Mouse (Mus musculus) forebrain, embryonic 12.5 days (tissue): ENCODE data around the gene Fndc7. TPM values are rescaled to one million over a fixed set of nuclear protein-coding genes. Genes with fewer than 3 reads are reported as not detected.
A peak's percentile ranks its signal among the peaks of the same experiment; 100 is the strongest.

Experiments
- ATAC-seq: fragments of 200-750 bp; cut with Nextera tagmentation; 2 replicates; pipeline ENCODE4 v1.8.0; 2017; ENCODE audit warnings: moderate TSS enrichment; ENCODE audit not compliant: low FRiP score
- H3K27ac ChIP-seq: fragments of 300-500 bp; sonication (generic); 2 replicates; pipeline ENCODE4 v1.5.1; 2016; ENCODE audit warnings: mild to moderate bottlenecking
- H3K27me3 ChIP-seq: fragments of 300-500 bp; sonication (generic); 2 replicates; pipeline ENCODE4 v1.6.1; 2016; ENCODE audit warnings: mild to moderate bottlenecking
- H3K36me3 ChIP-seq: fragments of 300-500 bp; sonication (generic); replicated peaks from 2 replicates; pipeline ENCODE4 v1.6.1; 2016; ENCODE audit warnings: mild to moderate bottlenecking
- H3K4me1 ChIP-seq: fragments of 300-500 bp; sonication (generic); 2 replicates; pipeline ENCODE4 v1.6.1; 2016
- H3K4me2 ChIP-seq: fragments of 300-500 bp; sonication (generic); 2 replicates; pipeline ENCODE4 v1.6.1; 2016; ENCODE audit warnings: mild to moderate bottlenecking, moderate library complexity
- H3K4me3 ChIP-seq: fragments of 300-500 bp; sonication (generic); replicated peaks from 2 replicates; pipeline ENCODE4 v1.5.1; 2016; ENCODE audit warnings: mild to moderate bottlenecking
- H3K9ac ChIP-seq: fragments of 300-500 bp; sonication (generic); 2 replicates; pipeline ENCODE4 v1.6.1; 2016; ENCODE audit warnings: mild to moderate bottlenecking
- H3K9me3 ChIP-seq: fragments of 300-500 bp; sonication (generic); 2 replicates; pipeline ENCODE4 v1.6.1; 2016
- WGBS: fragments of 180-500 bp; shearing (Covaris S2); methylation state at CpG from one replicate; pipeline ENCODE4 v1.1.7; 2016; 5-methylcytosine and 5-hydroxymethylcytosine counted together
- polyA plus RNA-seq: library from polyadenylated mRNA; unstranded; fragments of >200 nt; fragmentation: Nextera tagmentation; extraction: Ambion mirVana; gene quantifications from 2 replicates; pipeline ENCODE4 v1.2.1, GENCODE M21; 2016

Gene Fndc7
- polyA plus RNA-seq, 1 experiment from 2014 or later: not detected

DNA sequence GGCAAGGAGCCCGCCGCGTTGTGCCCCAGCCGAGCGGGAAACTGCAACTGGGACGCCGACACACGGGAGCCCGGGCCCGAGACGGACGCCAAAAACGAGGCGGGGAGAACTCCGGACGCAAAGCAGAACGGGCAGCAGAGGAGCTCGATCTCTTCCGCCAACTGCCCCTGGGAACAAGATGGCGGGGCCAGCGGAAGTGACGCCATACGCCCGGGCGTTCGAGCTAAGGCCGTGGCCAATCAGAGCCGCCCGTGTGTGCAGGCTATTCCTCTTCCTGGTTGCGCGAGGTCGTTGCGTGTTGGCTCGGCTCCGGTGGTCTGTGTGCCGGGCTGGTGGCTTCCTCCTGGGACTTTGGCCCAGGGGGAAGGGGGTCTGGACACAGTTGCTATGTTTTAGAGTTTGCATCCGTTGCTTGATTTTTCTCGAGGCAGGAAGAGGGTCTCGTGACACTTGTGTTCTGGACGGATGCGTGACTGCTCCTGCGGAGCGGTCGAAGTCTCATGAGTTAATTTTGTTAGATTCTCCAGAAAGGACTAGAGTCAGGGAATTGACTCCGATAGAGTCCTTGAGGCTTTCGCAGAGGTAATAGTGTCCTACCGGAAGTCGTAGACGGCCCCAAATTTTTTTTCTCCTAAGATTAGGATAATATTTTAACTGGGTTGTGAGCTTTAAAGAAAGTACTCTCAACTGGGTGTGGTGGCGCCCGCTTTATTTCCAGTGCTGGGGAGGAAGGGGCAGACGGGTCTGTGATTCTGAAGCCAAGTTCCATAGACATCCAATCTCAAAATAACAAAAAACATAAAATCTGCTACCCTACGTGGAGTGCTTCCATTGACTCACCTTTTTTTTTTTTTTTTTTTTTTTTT, 22.0 kb upstream of the Fndc7 start, which contains the start of gene Prpf38b:
Prpf38b (minus strand) TSS at position 180 of the 866 bp plus-strand sequence.
- H3K4me2 ChIP-seq: peak within 1 kb of the TSS; percentile 93
- H3K9ac ChIP-seq: peak within 1 kb of the TSS; percentile 92
- peaks cover 9% of the 10 kb centered on the region for H3K36me3 ChIP-seq
- peak within 1 kb of the TSS; percentile 98 for H3K27ac ChIP-seq
- no peaks in the 10 kb centered on the region for H3K27me3 ChIP-seq
- H3K4me3 ChIP-seq: peak within 1 kb of the TSS; percentile 99
- peaks cover 22% of the 10 kb centered on the region for H3K4me1 ChIP-seq
- peak; percentile 99 for ATAC-seq
- 2% methylated on average over 53 of the region's 53 CpGs for WGBS
- H3K9me3 ChIP-seq: no peaks in the 10 kb centered on the region

DNA sequence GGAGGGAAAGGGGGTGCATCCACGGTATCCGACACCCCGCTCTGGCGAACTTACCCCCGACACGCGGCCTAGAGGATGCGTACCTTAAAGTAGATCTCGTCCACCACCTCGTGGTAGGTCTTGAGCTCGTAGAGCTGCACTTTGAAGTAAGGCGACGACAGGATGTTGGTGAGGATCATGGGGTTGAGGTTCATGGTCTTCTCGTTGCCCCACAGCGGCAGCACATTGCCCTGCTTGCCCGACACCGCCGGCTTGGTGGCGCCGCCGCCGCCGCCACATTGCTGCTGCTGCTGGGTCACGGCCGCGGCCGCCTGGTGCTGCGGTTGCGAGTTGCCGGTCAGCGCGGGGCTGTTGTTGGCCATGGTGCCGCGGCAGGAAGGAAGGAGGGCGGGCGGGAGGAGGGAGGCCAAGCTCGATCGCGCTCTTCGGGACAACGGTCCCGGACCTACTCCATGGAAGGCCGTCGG, 21.3 kb upstream of the Fndc7 start:
- peak; percentile 86 for ATAC-seq
- 1% methylated on average over 44 of the region's 44 CpGs for WGBS

DNA sequence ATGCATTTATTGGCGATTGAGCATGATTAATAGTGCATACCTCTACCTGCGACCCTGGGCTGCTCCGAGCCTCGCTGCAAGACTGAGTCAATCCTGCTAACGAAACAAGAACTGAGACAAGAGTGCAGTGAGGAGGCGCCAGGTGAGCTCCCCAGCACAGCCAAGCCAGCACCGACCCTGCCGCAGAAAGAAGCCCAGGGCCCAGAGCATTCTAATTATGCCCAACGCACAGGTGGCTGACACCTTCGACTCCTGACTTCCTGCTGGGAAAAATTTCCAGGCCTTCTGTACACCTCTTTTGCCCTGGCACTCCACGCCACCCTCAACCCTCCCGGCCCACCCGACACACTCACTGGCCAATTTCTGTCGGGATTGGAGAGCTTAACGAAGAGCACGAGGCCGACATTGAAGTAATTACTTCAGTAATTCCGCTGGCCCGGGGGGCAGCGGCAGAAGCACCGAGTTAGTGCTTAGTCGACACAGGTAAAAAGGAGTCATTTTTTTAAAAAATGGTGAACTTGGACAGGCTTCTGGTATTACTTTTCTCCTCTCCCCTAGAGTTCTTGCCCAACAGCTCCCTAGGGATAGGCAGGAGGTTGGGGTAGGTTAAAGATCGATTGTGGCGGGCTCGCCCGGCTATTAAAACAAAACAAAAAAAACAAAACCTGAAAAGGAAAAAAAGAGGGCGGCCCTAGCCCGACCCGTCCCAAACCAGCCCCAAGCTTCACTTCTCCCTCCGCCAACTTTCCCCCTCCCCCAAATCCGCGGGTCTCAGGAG, 20.7 kb upstream of the Fndc7 start:
- Histone ChIP-seq H3K4me2 (peak overlapping the region; percentile 93), H3K4me3 (peak overlapping the region; percentile 99), H3K4me1 (peaks cover 19% of the 10 kb centered on the region), H3K9me3 (no peaks in the 10 kb centered on the region), H3K27ac (peak overlapping the region; percentile 98), H3K36me3 (peaks cover 14% of the 10 kb centered on the region), H3K9ac (peak overlapping the region; percentile 92), H3K27me3 (no peaks in the 10 kb centered on the region)
- WGBS: under 1% methylated on average over 32 of the region's 32 CpGs
- ATAC-seq: no peak

More for the DNA sequence above, 21.3 kb upstream of the Fndc7 start:
- peaks cover 19% of the 10 kb centered on the region for H3K4me1 ChIP-seq
- H3K36me3 ChIP-seq: peaks cover 9% of the 10 kb centered on the region
- peak overlapping the region; percentile 92 for H3K9ac ChIP-seq
- H3K4me2 ChIP-seq: peak overlapping the region; percentile 93
- no peaks in the 10 kb centered on the region for H3K27me3 ChIP-seq
- no peaks in the 10 kb centered on the region for H3K9me3 ChIP-seq
- peak overlapping the region; percentile 99 for H3K4me3 ChIP-seq
- H3K27ac ChIP-seq: peak overlapping the region; percentile 98

DNA sequence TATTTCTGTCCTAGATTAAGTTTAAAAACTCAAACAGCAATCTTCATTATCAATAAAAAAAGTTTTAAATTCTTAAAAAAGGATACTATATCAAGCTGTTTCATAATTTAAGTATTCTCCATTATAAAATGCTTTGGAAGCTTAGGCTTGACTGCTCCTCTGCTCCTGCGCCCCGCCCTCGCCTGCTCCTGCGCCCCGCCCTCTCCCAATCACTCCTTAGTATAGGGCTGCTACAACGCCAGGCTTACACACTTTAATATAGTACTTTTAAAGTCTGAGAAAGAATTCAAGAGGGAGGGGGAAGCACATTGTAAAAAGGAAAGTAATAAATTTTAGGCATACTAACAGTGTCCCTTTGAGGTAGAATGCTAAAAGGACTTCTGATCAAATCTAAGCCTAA, 13.1 kb upstream of the Fndc7 start:
- Histone ChIP-seq H3K9ac (no peak overlapping the region), H3K36me3 (peaks cover 67% of the 10 kb centered on the region), H3K9me3 (no peaks in the 10 kb centered on the region), H3K4me1 (no peaks in the 10 kb centered on the region), H3K4me2 (no peak overlapping the region), H3K27me3 (no peaks in the 10 kb centered on the region), H3K27ac (no peak overlapping the region), H3K4me3 (no peak overlapping the region)
- 91% methylated on average over 6 of the region's 6 CpGs for WGBS
- ATAC-seq: no peak

DNA sequence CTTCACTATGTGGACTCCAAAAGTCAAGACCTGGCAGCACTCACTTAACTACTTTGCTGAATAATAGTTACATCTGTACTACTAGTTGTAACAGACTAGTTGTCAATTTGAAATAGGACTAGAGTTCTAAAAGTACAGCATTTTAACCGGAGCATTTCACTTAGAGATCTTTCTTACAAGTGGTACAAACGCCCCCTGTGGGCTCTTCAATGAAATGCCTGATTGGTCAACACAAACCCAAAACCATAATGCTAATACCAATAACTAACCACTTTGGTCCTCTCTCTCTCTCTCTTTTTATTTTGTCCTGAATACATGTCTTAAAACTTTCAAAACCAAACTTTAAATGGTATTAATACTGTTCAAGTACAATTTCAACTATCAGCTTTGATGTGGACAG, 12.2 kb upstream of the Fndc7 start:
- no peak overlapping the region for H3K4me3 ChIP-seq
- H3K36me3 ChIP-seq: peaks cover 60% of the 10 kb centered on the region
- H3K9ac ChIP-seq: no peak overlapping the region
- H3K9me3 ChIP-seq: no peaks in the 10 kb centered on the region
- no peak overlapping the region for H3K4me2 ChIP-seq
- no peak overlapping the region for H3K27ac ChIP-seq
- no peaks in the 10 kb centered on the region for H3K27me3 ChIP-seq
- 47% methylated on average over 2 of the region's 2 CpGs for WGBS
- no peak for ATAC-seq
- no peaks in the 10 kb centered on the region for H3K4me1 ChIP-seq

- Histone ChIP-seq H3K4me2 (no peak overlapping the region), H3K36me3 (peaks cover 55% of the 10 kb centered on the region), H3K4me3 (no peak overlapping the region), H3K4me1 (no peaks in the 10 kb centered on the region), H3K9ac (no peak overlapping the region), H3K9me3 (no peaks in the 10 kb centered on the region), H3K27me3 (no peaks in the 10 kb centered on the region), H3K27ac (no peak overlapping the region)
- WGBS: 85% methylated on average over 5 of the region's 5 CpGs
- no peak for ATAC-seq
Measured at GRCm38 (mm10) chr3:108900681-108901080, 10.9 kb upstream of the Fndc7 start.

GRCm38 (mm10) chr3:108900147-108900546, 10.3 kb upstream of the Fndc7 start:
- H3K9ac ChIP-seq: no peak overlapping the region
- no peak overlapping the region for H3K4me3 ChIP-seq
- peaks cover 50% of the 10 kb centered on the region for H3K36me3 ChIP-seq
- no peaks in the 10 kb centered on the region for H3K27me3 ChIP-seq
- no peak overlapping the region for H3K4me2 ChIP-seq
- no peaks in the 10 kb centered on the region for H3K9me3 ChIP-seq
- WGBS: 88% methylated on average over 3 of the region's 3 CpGs
- ATAC-seq: no peak
- no peaks in the 10 kb centered on the region for H3K4me1 ChIP-seq
- no peak overlapping the region for H3K27ac ChIP-seq

DNA sequence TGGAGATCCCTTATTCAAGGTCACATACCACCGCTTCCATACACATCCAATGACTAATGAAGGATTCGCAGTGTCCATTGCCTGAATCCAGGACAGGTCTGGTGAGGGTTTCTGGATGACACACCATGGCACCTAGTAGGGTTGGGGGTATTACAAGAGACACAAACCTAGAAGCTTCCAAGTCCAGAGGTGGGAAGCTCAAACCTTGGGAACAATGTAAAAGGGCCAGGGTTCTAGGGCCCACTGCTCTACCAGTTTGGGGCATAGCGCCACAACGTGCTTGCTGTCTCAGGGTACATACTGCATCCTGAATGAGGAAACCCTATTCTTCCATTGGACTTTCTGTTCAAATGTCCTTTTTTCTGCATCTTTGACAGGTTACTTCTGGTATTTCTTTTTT, 8.8 kb upstream of the Fndc7 start:
- H3K9me3 ChIP-seq: no peaks in the 10 kb centered on the region
- H3K4me3 ChIP-seq: no peak overlapping the region
- no peak overlapping the region for H3K4me2 ChIP-seq
- H3K27me3 ChIP-seq: no peaks in the 10 kb centered on the region
- no peak for ATAC-seq
- WGBS: 97% methylated on average over 4 of the region's 4 CpGs
- H3K27ac ChIP-seq: no peak overlapping the region
- H3K36me3 ChIP-seq: peaks cover 35% of the 10 kb centered on the region
- H3K9ac ChIP-seq: no peak overlapping the region
- no peaks in the 10 kb centered on the region for H3K4me1 ChIP-seq

DNA sequence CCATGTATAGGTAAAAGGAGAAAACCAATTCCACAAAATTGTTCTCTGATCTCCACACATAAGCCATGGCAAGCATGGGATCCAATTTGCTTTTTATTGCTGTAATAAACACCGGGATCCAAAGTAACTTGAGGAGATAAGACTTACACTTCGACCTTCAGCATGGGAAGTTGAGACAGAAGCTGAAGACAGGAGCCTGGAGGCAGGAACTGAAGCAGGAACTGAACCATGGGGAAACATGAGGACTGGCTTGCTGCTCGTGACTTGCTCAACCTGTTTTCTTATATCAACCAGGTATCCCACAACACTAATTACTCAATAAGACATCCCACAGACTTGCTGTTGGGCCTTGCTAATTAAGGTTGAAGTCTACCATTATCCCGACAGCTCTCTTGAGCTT, 3.1 kb upstream of the Fndc7 start:
- H3K27ac ChIP-seq: no peak overlapping the region
- H3K4me2 ChIP-seq: no peak overlapping the region
- no peaks in the 10 kb centered on the region for H3K9me3 ChIP-seq
- no peak for ATAC-seq
- no peaks in the 10 kb centered on the region for H3K36me3 ChIP-seq
- no peaks in the 10 kb centered on the region for H3K4me1 ChIP-seq
- no peak overlapping the region for H3K4me3 ChIP-seq
- WGBS: 81% methylated on average over 4 of the region's 4 CpGs
- H3K9ac ChIP-seq: no peak overlapping the region
- H3K27me3 ChIP-seq: no peaks in the 10 kb centered on the region

DNA sequence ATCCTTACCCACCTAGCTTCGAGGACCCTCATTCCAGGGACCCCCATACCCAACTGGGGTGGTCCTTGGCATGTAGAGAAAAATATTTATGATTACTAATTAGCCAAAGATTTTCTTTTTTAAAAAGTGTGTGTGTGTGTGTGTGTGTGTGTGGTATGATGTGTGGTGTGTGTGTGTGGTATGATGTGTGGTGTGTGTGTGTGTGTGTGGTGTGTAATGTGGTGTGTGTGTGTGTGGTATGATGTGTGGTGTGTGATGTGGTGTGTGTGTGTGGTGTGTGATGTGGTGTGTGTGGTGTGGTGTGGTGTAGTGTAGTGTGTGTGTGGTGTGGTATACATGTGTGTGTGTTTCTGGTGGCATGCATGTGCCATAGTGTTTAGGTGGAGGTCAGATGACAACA, 2.3 kb upstream of the Fndc7 start:
- Histone ChIP-seq H3K9ac (no peak overlapping the region), H3K27me3 (no peaks in the 10 kb centered on the region), H3K4me1 (peaks cover 3% of the 10 kb centered on the region; the same call in 1 of the 2 replicates), H3K4me2 (no peak overlapping the region), H3K27ac (no peak overlapping the region), H3K9me3 (no peaks in the 10 kb centered on the region), H3K4me3 (no peak overlapping the region), H3K36me3 (no peaks in the 10 kb centered on the region)
- ATAC-seq: no peak
- 88% methylated on average over 1 of the region's 1 CpGs for WGBS

DNA sequence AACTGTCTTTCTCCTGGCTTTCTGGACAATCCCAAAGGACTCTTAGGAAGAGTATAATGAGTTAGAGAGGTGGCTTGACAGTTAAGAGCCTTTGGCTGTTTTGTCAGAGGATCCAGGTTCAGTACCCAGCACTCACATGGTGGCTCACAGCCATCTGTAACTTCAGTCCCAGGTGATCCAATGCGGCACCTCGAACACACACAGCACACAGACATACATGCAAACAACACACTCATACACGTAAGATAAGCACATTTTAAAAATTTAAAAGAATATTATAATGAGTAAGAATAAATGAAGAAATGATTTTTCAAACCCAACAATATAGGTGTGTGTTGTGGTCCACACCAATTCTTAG, 2.2 kb downstream of the Fndc7 start:
- ATAC-seq: no peak
- Histone ChIP-seq H3K9me3 (no peaks in the 10 kb centered on the region), H3K27ac (no peak overlapping the region), H3K4me2 (no peak overlapping the region), H3K4me3 (no peak overlapping the region), H3K9ac (no peak overlapping the region), H3K36me3 (no peaks in the 10 kb centered on the region), H3K27me3 (no peaks in the 10 kb centered on the region), H3K4me1 (peaks cover 14% of the 10 kb centered on the region)
- 96% methylated on average over 3 of the region's 3 CpGs for WGBS

- H3K9me3 ChIP-seq: no peaks in the 10 kb centered on the region
- no peak overlapping the region for H3K4me2 ChIP-seq
- peaks cover 14% of the 10 kb centered on the region for H3K4me1 ChIP-seq
- ATAC-seq: no peak
- no peak overlapping the region for H3K27ac ChIP-seq
- H3K27me3 ChIP-seq: no peaks in the 10 kb centered on the region
- H3K4me3 ChIP-seq: no peak overlapping the region
- WGBS: 65% methylated on average over 12 of the region's 12 CpGs
- no peaks in the 10 kb centered on the region for H3K36me3 ChIP-seq
- H3K9ac ChIP-seq: no peak overlapping the region
Measured at GRCm38 (mm10) chr3:108886934-108887617, 2.7 kb downstream of the Fndc7 start.
